Mouse (Mus musculus): ENCODE results near the gene Wdr6. TPM values are rescaled to one million over a fixed set of nuclear protein-coding genes. Genes with fewer than 3 reads are reported as not detected.
A peak's percentile ranks its signal among the peaks of the same experiment; 100 is the strongest.

Wdr6 gene
- polyA plus RNA-seq, 1 experiment from 2014 or later: 237 TPM

GRCm38 (mm10) chr9:108563671-108564070 is 14.9 kb downstream of the Wdr6 start:
- no peak overlapping the region for H3K9ac ChIP-seq (replicated peaks)
- no peak overlapping the region for H3K27ac ChIP-seq
- no peak overlapping the region for H3K4me2 ChIP-seq
- H3K9me3 ChIP-seq: no peaks in the 10 kb centered on the region
- 91% methylated on average over 8 of the region's 8 CpGs for WGBS
- H3K4me3 ChIP-seq (replicated peaks): no peak overlapping the region
- ATAC-seq (ENCODE audit: insufficient number of reproducible peaks, insufficient read depth, low FRiP score, low TSS enrichment, low read depth): no peak
- H3K36me3 ChIP-seq: peaks cover 58% of the 10 kb centered on the region
- H3K27me3 ChIP-seq: no peaks in the 10 kb centered on the region
- H3K4me1 ChIP-seq (replicated peaks): peaks cover 28% of the 10 kb centered on the region

- no peaks in the 10 kb centered on the region for H3K27me3 ChIP-seq
- H3K27ac ChIP-seq: peak within 1 kb of the TSS; percentile 69
- H3K4me3 ChIP-seq (replicated peaks): peak within 1 kb of the TSS; percentile 55
- under 1% methylated on average over 53 of the region's 53 CpGs for WGBS
- H3K4me1 ChIP-seq (replicated peaks): peaks cover 9% of the 10 kb centered on the region
- peak within 1 kb of the TSS; percentile 71 for H3K9ac ChIP-seq (replicated peaks)
- no peaks in the 10 kb centered on the region for H3K9me3 ChIP-seq
- peaks cover 83% of the 10 kb centered on the region for H3K36me3 ChIP-seq
- ATAC-seq (ENCODE audit: insufficient number of reproducible peaks, insufficient read depth, low FRiP score, low TSS enrichment, low read depth): peak; percentile 96
- peak within 1 kb of the TSS; percentile 87 for H3K4me2 ChIP-seq
Measured at GRCm38 (mm10) chr9:108560227-108560841, 18.2 kb downstream of the Wdr6 start, which contains the start of gene Impdh2. Gene Impdh2, plus strand, starts transcription at chr9:108560286.

- no peak for ATAC-seq (ENCODE audit: insufficient number of reproducible peaks, insufficient read depth, low FRiP score, low TSS enrichment, low read depth)
- no peak overlapping the region for H3K9ac ChIP-seq (replicated peaks)
- 91% methylated on average over 4 of the region's 4 CpGs for WGBS
- 0 out of 2 replicates have a peak overlapping the region, but pooled peaks have one; percentile 7 for H3K27ac ChIP-seq
- H3K36me3 ChIP-seq: peaks cover 83% of the 10 kb centered on the region
- H3K27me3 ChIP-seq: no peaks in the 10 kb centered on the region
- H3K4me3 ChIP-seq (replicated peaks): no peak overlapping the region
- peaks cover 9% of the 10 kb centered on the region for H3K4me1 ChIP-seq (replicated peaks)
- no peaks in the 10 kb centered on the region for H3K9me3 ChIP-seq
- no peak overlapping the region for H3K4me2 ChIP-seq
Measured at GRCm38 (mm10) chr9:108559169-108559568, 19.4 kb downstream of the Wdr6 start.

GRCm38 (mm10) chr9:108546875-108547274 is 31.7 kb downstream of the Wdr6 start:
- ATAC-seq (ENCODE audit: insufficient number of reproducible peaks, insufficient read depth, low FRiP score, low TSS enrichment, low read depth): no peak
- no peak overlapping the region for H3K4me3 ChIP-seq (replicated peaks)
- no peaks in the 10 kb centered on the region for H3K9me3 ChIP-seq
- H3K27ac ChIP-seq: no peak overlapping the region
- no peak overlapping the region for H3K9ac ChIP-seq (replicated peaks)
- H3K36me3 ChIP-seq: peaks cover 93% of the 10 kb centered on the region
- no peaks in the 10 kb centered on the region for H3K4me1 ChIP-seq (replicated peaks)
- H3K27me3 ChIP-seq: no peaks in the 10 kb centered on the region
- no peak overlapping the region for H3K4me2 ChIP-seq
- 97% methylated on average over 1 of the region's 1 CpGs for WGBS

- Histone ChIP-seq H3K36me3 (peaks cover 94% of the 10 kb centered on the region), H3K27ac (no peak overlapping the region)
- WGBS: 93% methylated on average over 3 of the region's 3 CpGs
Measured at GRCm38 (mm10) chr9:108545986-108546385, 32.6 kb downstream of the Wdr6 start.

GRCm38 (mm10) chr9:108540846-108541245 is 37.7 kb downstream of the Wdr6 start:
- H3K4me2 ChIP-seq: no peak overlapping the region
- H3K27me3 ChIP-seq: no peaks in the 10 kb centered on the region
- H3K9me3 ChIP-seq: no peaks in the 10 kb centered on the region
- no peaks in the 10 kb centered on the region for H3K4me1 ChIP-seq (replicated peaks)
- no peak for ATAC-seq (ENCODE audit: insufficient number of reproducible peaks, insufficient read depth, low FRiP score, low TSS enrichment, low read depth)
- H3K4me3 ChIP-seq (replicated peaks): no peak overlapping the region
- peaks cover 93% of the 10 kb centered on the region for H3K36me3 ChIP-seq
- H3K9ac ChIP-seq (replicated peaks): no peak overlapping the region
- H3K27ac ChIP-seq: no peak overlapping the region

More at GRCm38 (mm10) chr9:108545986-108546385, 32.6 kb downstream of the Wdr6 start:
- H3K9ac ChIP-seq (replicated peaks): no peak overlapping the region
- ATAC-seq (ENCODE audit: insufficient number of reproducible peaks, insufficient read depth, low FRiP score, low TSS enrichment, low read depth): no peak
- H3K4me3 ChIP-seq (replicated peaks): no peak overlapping the region
- no peak overlapping the region for H3K4me2 ChIP-seq
- H3K4me1 ChIP-seq (replicated peaks): no peaks in the 10 kb centered on the region
- no peaks in the 10 kb centered on the region for H3K9me3 ChIP-seq
- H3K27me3 ChIP-seq: no peaks in the 10 kb centered on the region

- Histone ChIP-seq H3K9me3 (no peaks in the 10 kb centered on the region), H3K4me1 (replicated peaks) (no peaks in the 10 kb centered on the region), H3K36me3 (peaks cover 87% of the 10 kb centered on the region), H3K27ac (no peak overlapping the region), H3K27me3 (no peaks in the 10 kb centered on the region), H3K9ac (replicated peaks) (no peak overlapping the region), H3K4me2 (no peak overlapping the region), H3K4me3 (replicated peaks) (no peak overlapping the region)
- WGBS: 88% methylated on average over 1 of the region's 1 CpGs
- no peak for ATAC-seq (ENCODE audit: insufficient number of reproducible peaks, insufficient read depth, low FRiP score, low TSS enrichment, low read depth)
Measured at GRCm38 (mm10) chr9:108531496-108531895, 47.0 kb downstream of the Wdr6 start.

GRCm38 (mm10) chr9:108530954-108531353 is 47.6 kb downstream of the Wdr6 start:
- H3K27ac ChIP-seq: no peak overlapping the region
- H3K9ac ChIP-seq (replicated peaks): no peak overlapping the region
- no peaks in the 10 kb centered on the region for H3K4me1 ChIP-seq (replicated peaks)
- H3K9me3 ChIP-seq: no peaks in the 10 kb centered on the region
- ATAC-seq (ENCODE audit: insufficient number of reproducible peaks, insufficient read depth, low FRiP score, low TSS enrichment, low read depth): no peak
- 88% methylated on average over 1 of the region's 1 CpGs for WGBS
- H3K36me3 ChIP-seq: peaks cover 82% of the 10 kb centered on the region
- H3K4me2 ChIP-seq: no peak overlapping the region
- H3K27me3 ChIP-seq: no peaks in the 10 kb centered on the region
- H3K4me3 ChIP-seq (replicated peaks): no peak overlapping the region

GRCm38 (mm10) chr9:108525400-108525799 is 53.1 kb downstream of the Wdr6 start:
- no peak overlapping the region for H3K4me3 ChIP-seq (replicated peaks)
- no peak for ATAC-seq (ENCODE audit: insufficient number of reproducible peaks, insufficient read depth, low FRiP score, low TSS enrichment, low read depth)
- no peak overlapping the region for H3K9ac ChIP-seq (replicated peaks)
- no peak overlapping the region for H3K27ac ChIP-seq
- WGBS: 89% methylated on average over 3 of the region's 3 CpGs
- no peaks in the 10 kb centered on the region for H3K27me3 ChIP-seq
- no peaks in the 10 kb centered on the region for H3K9me3 ChIP-seq
- peaks cover 48% of the 10 kb centered on the region for H3K36me3 ChIP-seq
- H3K4me1 ChIP-seq (replicated peaks): no peaks in the 10 kb centered on the region
- H3K4me2 ChIP-seq: no peak overlapping the region

- H3K9me3 ChIP-seq: no peaks in the 10 kb centered on the region
- no peak overlapping the region for H3K4me3 ChIP-seq (replicated peaks)
- H3K27ac ChIP-seq: no peak overlapping the region
- no peak overlapping the region for H3K9ac ChIP-seq (replicated peaks)
- WGBS: 96% methylated on average over 4 of the region's 4 CpGs
- ATAC-seq (ENCODE audit: insufficient number of reproducible peaks, insufficient read depth, low FRiP score, low TSS enrichment, low read depth): no peak
- peaks cover 15% of the 10 kb centered on the region for H3K4me1 ChIP-seq (replicated peaks)
- no peaks in the 10 kb centered on the region for H3K27me3 ChIP-seq
- H3K4me2 ChIP-seq: no peak overlapping the region
- H3K36me3 ChIP-seq: peaks cover 33% of the 10 kb centered on the region
Measured at GRCm38 (mm10) chr9:108523341-108523740, 55.2 kb downstream of the Wdr6 start.

Data from limb, embryonic 12.5 days (tissue).